Comparison of ENCODE assay signal across 9 mouse cellular contexts in genomic region chr17:4974736-4975135, GRCm38 (mm10). TPM values are rescaled to one million over a fixed set of nuclear protein-coding genes. Genes with fewer than 3 reads are reported as not detected.
DNase-seq lines count a peak whose midpoint lies in the region; ATAC-seq lines count a peak whose summit lies in the region.
"Had no signal": no experiment of that assay in that cellular context is flagged by ENCODE, and none has a peak within 500 bp of the region (broad histone marks: within the 10 kb centered on the region; RNA-seq: fewer than 3 reads in every experiment).

No protein-coding gene starts in this region.

- peak; percentile 38 to 47 for DNase-seq in adrenal gland, adult 18-20 months (ENCODE audit: low spot score in 2 of 2)
- peak; percentile 93 to 96 for DNase-seq in kidney, adult 8-10 months
- DNase-seq in liver = no peak

- no peak overlapping the region for H3K27ac ChIP-seq in forebrain, embryonic 13.5 days
- no peak overlapping the region for H3K27ac ChIP-seq in forebrain, embryonic 12.5 days
- H3K27ac ChIP-seq in forebrain, embryonic 16.5 days (ENCODE audit: low read length) = no peak overlapping the region
- H3K27ac ChIP-seq in lung, embryonic 15.5 days = no peak overlapping the region
- no peak overlapping the region for H3K27ac ChIP-seq in stomach, embryonic 16.5 days (ENCODE audit: low read length)
- H3K27ac ChIP-seq: limb, embryonic 13.5 days had no signal

- no peaks in the 10 kb centered on the region for H3K27me3 ChIP-seq in forebrain, embryonic 13.5 days
- H3K27me3 ChIP-seq in forebrain, embryonic 12.5 days = peaks cover 3% of the 10 kb centered on the region
- H3K27me3 ChIP-seq in forebrain, embryonic 16.5 days (replicated peaks; ENCODE audit: control insufficient read depth, insufficient read depth, low read length) = no peaks in the 10 kb centered on the region
- H3K27me3 ChIP-seq in lung, embryonic 15.5 days = no peaks in the 10 kb centered on the region
- no peaks in the 10 kb centered on the region for H3K27me3 ChIP-seq in stomach, embryonic 16.5 days (ENCODE audit: control insufficient read depth, insufficient read depth, low read length)
- H3K27me3 ChIP-seq: limb, embryonic 13.5 days had no signal

- H3K36me3 ChIP-seq in forebrain, embryonic 13.5 days (ENCODE audit: poor library complexity, severe bottlenecking) = no peaks in the 10 kb centered on the region
- H3K36me3 ChIP-seq in forebrain, embryonic 12.5 days (replicated peaks) = no peaks in the 10 kb centered on the region
- H3K36me3 ChIP-seq in forebrain, embryonic 16.5 days (ENCODE audit: control insufficient read depth, insufficient read depth) = no peaks in the 10 kb centered on the region
- H3K36me3 ChIP-seq in lung, embryonic 15.5 days = no peaks in the 10 kb centered on the region
- H3K36me3 ChIP-seq in stomach, embryonic 16.5 days (ENCODE audit: control insufficient read depth, insufficient read depth, low read length) = no peaks in the 10 kb centered on the region
- H3K36me3 ChIP-seq: limb, embryonic 13.5 days had no signal

- ATAC-seq in forebrain, embryonic 13.5 days = peak; percentile 80; the same call in 1 of the 2 replicates
- no peak for ATAC-seq in forebrain, embryonic 12.5 days (ENCODE audit: low FRiP score)
- peak; percentile 89 for ATAC-seq in forebrain, embryonic 16.5 days
- peak; percentile 49; the same call in 1 of the 2 replicates for ATAC-seq in lung, embryonic 15.5 days (ENCODE audit: borderline replicate concordance, extremely low read depth, low FRiP score, low TSS enrichment)
- ATAC-seq in stomach, embryonic 16.5 days (ENCODE audit: insufficient read depth, low FRiP score) = peak; percentile 89

- H3K4me1 ChIP-seq in forebrain, embryonic 13.5 days = no peaks in the 10 kb centered on the region
- no peaks in the 10 kb centered on the region for H3K4me1 ChIP-seq in forebrain, embryonic 12.5 days
- peaks cover 6% of the 10 kb centered on the region for H3K4me1 ChIP-seq in forebrain, embryonic 16.5 days (replicated peaks; ENCODE audit: control insufficient read depth, insufficient read depth, low read length)
- no peaks in the 10 kb centered on the region for H3K4me1 ChIP-seq in lung, embryonic 15.5 days
- no peaks in the 10 kb centered on the region for H3K4me1 ChIP-seq in stomach, embryonic 16.5 days (ENCODE audit: control insufficient read depth, insufficient read depth, low read length)
- H3K4me1 ChIP-seq: limb, embryonic 13.5 days had no signal

- H3K9me3 ChIP-seq in forebrain, embryonic 13.5 days (replicated peaks) = no peaks in the 10 kb centered on the region
- no peaks in the 10 kb centered on the region for H3K9me3 ChIP-seq in forebrain, embryonic 12.5 days
- H3K9me3 ChIP-seq in forebrain, embryonic 16.5 days (ENCODE audit: control insufficient read depth, low read length) = no peaks in the 10 kb centered on the region
- H3K9me3 ChIP-seq in lung, embryonic 15.5 days = no peaks in the 10 kb centered on the region
- H3K9me3 ChIP-seq in stomach, embryonic 16.5 days (replicated peaks; ENCODE audit: control insufficient read depth, low read length) = no peaks in the 10 kb centered on the region
- H3K9me3 ChIP-seq: limb, embryonic 13.5 days had no signal

- WGBS in forebrain, embryonic 13.5 days = 77% methylated on average over 11 of the region's 11 CpGs
- 84% methylated on average over 11 of the region's 11 CpGs for WGBS in forebrain, embryonic 12.5 days
- WGBS in forebrain, embryonic 16.5 days = 55% methylated on average over 11 of the region's 11 CpGs
- WGBS in lung, embryonic 15.5 days = 64% methylated on average over 11 of the region's 11 CpGs
- 59% methylated on average over 11 of the region's 11 CpGs for WGBS in stomach, embryonic 16.5 days

- no peak overlapping the region for H3K4me2 ChIP-seq in forebrain, embryonic 13.5 days
- H3K4me2 ChIP-seq in forebrain, embryonic 12.5 days = no peak overlapping the region
- peak overlapping the region; percentile 19 for H3K4me2 ChIP-seq in forebrain, embryonic 16.5 days (ENCODE audit: low read length)
- H3K4me2 ChIP-seq in lung, embryonic 15.5 days = no peak overlapping the region
- no peak overlapping the region for H3K4me2 ChIP-seq in stomach, embryonic 16.5 days (ENCODE audit: low read depth, low read length)
- H3K4me2 ChIP-seq: limb, embryonic 13.5 days had no signal

- no peak overlapping the region for H3K9ac ChIP-seq in forebrain, embryonic 13.5 days
- H3K9ac ChIP-seq in forebrain, embryonic 12.5 days = no peak overlapping the region
- H3K9ac ChIP-seq in forebrain, embryonic 16.5 days (replicated peaks; ENCODE audit: low read depth, low read length) = no peak overlapping the region
- no peak overlapping the region for H3K9ac ChIP-seq in lung, embryonic 15.5 days
- no peak overlapping the region for H3K9ac ChIP-seq in stomach, embryonic 16.5 days (ENCODE audit: low read length)
- H3K9ac ChIP-seq: limb, embryonic 13.5 days had no signal

- no peak overlapping the region for H3K4me3 ChIP-seq in forebrain, embryonic 13.5 days
- no peak overlapping the region for H3K4me3 ChIP-seq in forebrain, embryonic 12.5 days (replicated peaks)
- H3K4me3 ChIP-seq in forebrain, embryonic 16.5 days (replicated peaks; ENCODE audit: low read length) = no peak overlapping the region
- no peak overlapping the region for H3K4me3 ChIP-seq in lung, embryonic 15.5 days
- H3K4me3 ChIP-seq in stomach, embryonic 16.5 days (replicated peaks; ENCODE audit: low read length) = no peak overlapping the region
- H3K4me3 ChIP-seq: limb, embryonic 13.5 days had no signal

RNA-seq across cellular contexts. Expression of gene Arid1b, which starts 19.4 kb away (rescaled TPM):
- polyA plus RNA-seq in forebrain, embryonic 13.5 days (2015; fragmentation: Nextera tagmentation; extraction: Ambion mirVana) = 11.7 and 12.9 TPM in 2 replicates
- polyA plus RNA-seq in forebrain, embryonic 12.5 days (2016; fragmentation: Nextera tagmentation; extraction: Ambion mirVana) = 17.4 and 17.7 TPM in 2 replicates
- 10 to 100 TPM; 43.4 to 59.1 TPM for total RNA-seq in adrenal gland, adult 18-20 months (2021)
- 15.1 and 15.3 TPM in 2 replicates for polyA plus RNA-seq in forebrain, embryonic 16.5 days (2015; fragmentation: Nextera tagmentation; extraction: Ambion mirVana)
- 9.5 and 10.5 TPM in 2 replicates for polyA plus RNA-seq in lung, embryonic 15.5 days (2015; fragmentation: Nextera tagmentation; extraction: Ambion mirVana)
- 9.9 and 10.5 TPM in 2 replicates for polyA plus RNA-seq in stomach, embryonic 16.5 days (2015; fragmentation: Nextera tagmentation; extraction: Ambion mirVana)
